In genomic region chr8:61295441-61295840, GRCm38 (mm10) we compare ENCODE assay signal across 17 mouse cellular contexts.
DNase-seq lines count a peak whose midpoint lies in the region; ATAC-seq lines count a peak whose summit lies in the region.
"Had no signal": no experiment of that assay in that cellular context is flagged by ENCODE, and none has a peak within 500 bp of the region (broad histone marks: within the 10 kb centered on the region; RNA-seq: fewer than 3 reads in every experiment).

No protein-coding gene starts in this region.

- DNase-seq in R1 (ENCODE audit: low read depth, low spot score) (peak; percentile 30), liver (no peak)
- DNase-seq in embryo, embryonic 11 days: peak; percentile 45
- DNase-seq in hindbrain, embryonic 10.5 days (ENCODE audit: low spot score): peak; percentile 34
- peak; percentile 74 for DNase-seq in midbrain, embryonic 14.5 days
- no peak for DNase-seq in heart, postnatal 36 days
- no peak for DNase-seq in ovary, postnatal 14 days (ENCODE audit: low spot score)
- no peak for DNase-seq in right cerebral cortex, postnatal 36 days (ENCODE audit: low spot score in 2 of 2)
- DNase-seq: adrenal gland, adult 8-10 months; heart, adult 18-20 months; heart, postnatal 4 days had no signal

- peak; percentile 78 for ATAC-seq in midbrain, embryonic 14.5 days (ENCODE audit: low FRiP score, low TSS enrichment)
- ATAC-seq: CD4-positive, CD25-positive, alpha-beta regulatory T cell, adult 4 months; Patski had no signal

- H3K27ac ChIP-seq in hindbrain, embryonic 10.5 days: peak overlapping the region; percentile 64; the same call in 1 of the 2 replicates
- peak overlapping the region; percentile 49 for H3K27ac ChIP-seq in midbrain, embryonic 14.5 days (replicated peaks; ENCODE audit: low read depth, low read length)
- H3K27ac ChIP-seq: kidney, embryonic 15.5 days; left cerebral cortex, adult 2 months; liver, embryonic 14.5 days; macrophage had no signal

- WGBS in hindbrain, embryonic 10.5 days: 24% methylated on average over 12 of the region's 12 CpGs
- 6% methylated on average over 12 of the region's 12 CpGs for WGBS in midbrain, embryonic 14.5 days

- no peaks in the 10 kb centered on the region for H3K27me3 ChIP-seq in hindbrain, embryonic 10.5 days (ENCODE audit: insufficient read depth, poor library complexity, severe bottlenecking)
- H3K27me3 ChIP-seq in midbrain, embryonic 14.5 days (ENCODE audit: control insufficient read depth, insufficient read depth, low read length): no peaks in the 10 kb centered on the region
- H3K27me3 ChIP-seq: kidney, embryonic 15.5 days; Patski had no signal

- H3K9ac ChIP-seq in midbrain, embryonic 14.5 days (replicated peaks; ENCODE audit: low read length): no peak overlapping the region; the same call in 1 of the 2 replicates
- H3K9ac ChIP-seq: kidney, embryonic 15.5 days; liver, embryonic 14.5 days had no signal

- peaks cover 35% of the 10 kb centered on the region for H3K4me1 ChIP-seq in hindbrain, embryonic 10.5 days (replicated peaks)
- peaks cover 13% of the 10 kb centered on the region for H3K4me1 ChIP-seq in midbrain, embryonic 14.5 days (ENCODE audit: control insufficient read depth, insufficient read depth, low read length)

- peak overlapping the region; percentile 44 for H3K4me2 ChIP-seq in midbrain, embryonic 14.5 days (ENCODE audit: low read length)
- H3K4me2 ChIP-seq: kidney, embryonic 15.5 days had no signal

- H3K4me3 ChIP-seq in hindbrain, embryonic 10.5 days: no peak overlapping the region
- H3K4me3 ChIP-seq in midbrain, embryonic 14.5 days (replicated peaks; ENCODE audit: low read depth, low read length): 0 out of 2 replicates have a peak overlapping the region, but pooled peaks have one; percentile 10
- H3K4me3 ChIP-seq: kidney, embryonic 15.5 days; left cerebral cortex, adult 2 months had no signal

- intact Hi-C loops in heart, postnatal 36 days (cut with DNase I): no loop called here

- peaks cover 14% of the 10 kb centered on the region for H3K36me3 ChIP-seq in hindbrain, embryonic 10.5 days
- no peaks in the 10 kb centered on the region for H3K36me3 ChIP-seq in midbrain, embryonic 14.5 days (ENCODE audit: control insufficient read depth, insufficient read depth, low read length)
- H3K36me3 ChIP-seq: kidney, embryonic 15.5 days had no signal

- H3K9me3 ChIP-seq in hindbrain, embryonic 10.5 days: no peaks in the 10 kb centered on the region
- H3K9me3 ChIP-seq in midbrain, embryonic 14.5 days (ENCODE audit: control insufficient read depth, low read length): no peaks in the 10 kb centered on the region
- H3K9me3 ChIP-seq: kidney, embryonic 15.5 days had no signal

Comparison
In these comparisons a context has a peak if more than half of its experiments do, and no peak if none do; other contexts are left out.
1. DNase-seq: peak in R1 (single experiment), embryo, embryonic 11 days (single experiment), hindbrain, embryonic 10.5 days (single experiment) and midbrain, embryonic 14.5 days (single experiment); none in heart, postnatal 36 days (0 of 2), ovary, postnatal 14 days (single experiment), liver (single experiment) and right cerebral cortex, postnatal 36 days (0 of 2).